Mouse (Mus musculus) kidney, adult 2 months (tissue): ENCODE measurements around the gene Pgam5. TPM values are rescaled to one million over a fixed set of nuclear protein-coding genes. Genes with fewer than 3 reads are reported as not detected.

ENCODE experiments used
- DNase-seq: peaks from one replicate; pipeline ENCODE4 v3.0.0; 2021
- H3K27ac ChIP-seq: fragments of 200-500 bp; 2 replicates; pipeline ENCODE4 v1.5.1; 2012; ENCODE audit warnings: low read depth, low read length, control low read depth, inconsistent platforms; ENCODE audit not compliant: insufficient read depth
- H3K27me3 ChIP-seq: fragments of 200-500 bp; replicated peaks from 2 replicates; pipeline ENCODE4 v1.6.1; 2012; ENCODE audit warnings: mild to moderate bottlenecking, moderate library complexity, low read length, inconsistent platforms; ENCODE audit not compliant: control insufficient read depth, insufficient read depth
- H3K36me3 ChIP-seq: fragments of 200-500 bp; 2 replicates; pipeline ENCODE4 v1.6.1; 2012; ENCODE audit warnings: mild to moderate bottlenecking, moderate library complexity, low read length, inconsistent platforms; ENCODE audit not compliant: control insufficient read depth, insufficient read depth
- H3K4me1 ChIP-seq: fragments of 200-500 bp; 2 replicates; pipeline ENCODE4 v1.6.1; 2011; ENCODE audit warnings: low read length; ENCODE audit not compliant: control insufficient read depth, insufficient read depth
- H3K4me3 ChIP-seq: fragments of 200-500 bp; 2 replicates; pipeline ENCODE4 v1.5.1; 2011; ENCODE audit warnings: mild to moderate bottlenecking, low read depth, low read length, control low read depth; ENCODE audit not compliant: insufficient read depth
- CTCF ChIP-seq: fragments of 200-500 bp; conservative IDR thresholded peaks from 2 replicates; pipeline ENCODE4 v1.5.1; 2011; ENCODE audit warnings: low read depth, mild to moderate bottlenecking, control low read depth, low read length, moderate library complexity, mixed read lengths; ENCODE audit not compliant: insufficient read depth, insufficient read length
- POLR2A ChIP-seq: fragments of 200-500 bp; IDR thresholded peaks from one replicate; pipeline ENCODE4 v1.6.1; 2011; ENCODE audit warnings: low read depth, low read length, control low read depth
- WGBS: fragments of 180-500 bp; shearing (Covaris S2); methylation state at CpG from one replicate; pipeline ENCODE4 v1.1.7; 2018; 5-methylcytosine and 5-hydroxymethylcytosine counted together
- polyA plus RNA-seq: library from polyadenylated mRNA; depleted of rRNA; stranded (reverse); fragments of >200 nt; gene quantifications from 2 replicates; pipeline ENCODE4 v1.2.3, GENCODE M21; 2012

The Pgam5 gene
- polyA plus RNA-seq, 1 experiment, result 18.1 TPM

- no peak for DNase-seq
- H3K27ac ChIP-seq, result no peak overlapping the region
- H3K4me1 ChIP-seq, result peaks cover 4% of the 10 kb centered on the region; the same call in 1 of the 2 replicates
- H3K36me3 ChIP-seq, result no peaks in the 10 kb centered on the region
- under 1% methylated on average over 31 of the region's 31 CpGs for WGBS
- H3K4me3 ChIP-seq, result peak overlapping the region; percentile 84
- TF ChIP-seq CTCF, result no peak
- TF ChIP-seq POLR2A, result no peak
- H3K27me3 ChIP-seq, result no peaks in the 10 kb centered on the region
Measured at GRCm38 (mm10) chr5:110286446-110287083, 16.9 kb upstream of the Pgam5 start.

DNA sequence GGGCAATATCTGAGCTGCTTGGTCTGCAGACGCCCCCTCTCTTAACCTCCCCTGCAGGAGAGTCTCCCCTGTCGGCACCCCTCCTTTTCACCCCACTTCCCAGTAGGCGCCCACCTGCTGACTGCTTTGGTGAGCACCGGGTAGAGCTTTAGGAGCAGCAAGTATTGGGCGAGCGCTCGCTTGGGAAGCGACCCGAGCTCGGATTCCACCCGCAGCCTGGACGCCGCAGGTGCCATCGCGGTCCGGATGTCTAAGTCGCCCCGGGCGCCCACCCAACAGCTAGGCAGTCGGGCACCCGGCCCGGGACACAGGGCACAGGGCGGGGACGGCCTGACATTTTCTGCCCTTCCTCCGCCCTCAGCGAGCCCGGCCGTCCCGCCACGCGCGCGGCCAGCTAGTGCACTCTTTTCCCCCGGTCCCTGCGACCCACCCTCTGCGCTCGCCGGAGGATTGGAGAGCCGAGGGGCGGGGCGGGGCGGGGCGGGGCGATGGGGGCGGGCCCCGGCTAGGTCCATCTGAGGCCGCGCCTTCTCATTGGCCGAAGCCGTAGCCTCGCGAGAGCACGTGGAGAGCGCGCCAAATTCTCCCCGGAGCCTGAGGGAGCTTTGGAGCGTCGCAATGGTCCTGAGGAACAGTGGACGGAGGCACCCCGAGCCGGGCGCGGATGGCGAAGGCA is 16.2 kb upstream of the Pgam5 start, which contains the start of the genes Pxmp2 and Pole:
Gene Pxmp2 (minus strand): TSS at position 417 of the 676 bp plus-strand sequence.
Gene Pole (plus strand): TSS at position 537 of the 676 bp plus-strand sequence.
- H3K4me3 ChIP-seq, result peak within 1 kb of the TSS; percentile 84
- TF ChIP-seq CTCF (no peak), POLR2A (no peak)
- H3K36me3 ChIP-seq, result no peaks in the 10 kb centered on the region
- peaks cover 4% of the 10 kb centered on the region; the same call in 1 of the 2 replicates for H3K4me1 ChIP-seq
- no peaks in the 10 kb centered on the region for H3K27me3 ChIP-seq
- peak; percentile 95 for DNase-seq
- H3K27ac ChIP-seq, result peak within 1 kb of the TSS; percentile 62
- under 1% methylated on average over 62 of the region's 64 CpGs for WGBS

DNA sequence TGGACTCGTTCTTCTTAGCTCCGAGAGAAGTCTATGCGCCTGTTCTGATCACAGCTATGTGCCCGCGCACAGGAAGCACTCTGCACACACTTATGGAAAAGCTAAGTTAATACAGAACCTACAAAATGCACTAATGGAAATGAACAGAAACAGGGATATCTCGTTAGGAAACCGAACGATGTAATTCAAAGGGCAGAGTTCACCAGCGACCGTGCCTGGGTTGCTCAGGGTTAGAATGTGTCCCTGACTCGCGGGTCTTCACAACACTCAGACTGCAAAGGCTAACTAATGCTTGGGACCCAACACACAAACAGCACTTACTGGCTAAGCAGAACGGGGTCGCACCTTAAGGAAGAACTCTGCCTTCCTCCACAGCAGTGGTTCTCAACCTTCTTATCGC is 15.4 kb upstream of the Pgam5 start:
- Histone ChIP-seq H3K4me1 (peaks cover 4% of the 10 kb centered on the region; the same call in 1 of the 2 replicates), H3K27ac (no peak overlapping the region), H3K4me3 (peak overlapping the region; percentile 80), H3K36me3 (no peaks in the 10 kb centered on the region), H3K27me3 (no peaks in the 10 kb centered on the region)
- no peak for TF ChIP-seq POLR2A
- TF ChIP-seq CTCF, result no peak
- peak; percentile 48 for DNase-seq
- 1% methylated on average over 15 of the region's 15 CpGs for WGBS

DNA sequence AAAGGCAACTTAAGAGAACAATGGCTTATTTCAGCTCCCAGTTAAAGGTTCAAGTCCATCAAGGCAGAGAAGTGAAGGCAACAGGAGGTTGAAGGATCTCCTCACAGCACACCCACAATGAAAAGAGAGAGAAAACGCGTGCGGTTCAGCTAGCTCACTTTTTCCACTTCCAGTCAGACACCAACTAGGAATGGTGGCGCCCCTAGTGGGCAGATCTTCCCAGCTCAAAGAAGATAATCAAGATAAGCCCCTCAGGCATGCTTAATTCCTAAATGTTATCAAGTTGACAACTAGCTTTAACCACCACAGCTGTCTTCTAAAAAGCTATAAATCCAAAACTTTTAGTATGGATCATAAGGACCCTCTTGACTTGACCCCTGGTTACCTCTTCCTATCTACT is 14.8 kb upstream of the Pgam5 start:
- Histone ChIP-seq H3K27ac (no peak overlapping the region), H3K4me3 (no peak overlapping the region), H3K27me3 (no peaks in the 10 kb centered on the region), H3K36me3 (no peaks in the 10 kb centered on the region), H3K4me1 (peaks cover 4% of the 10 kb centered on the region; the same call in 1 of the 2 replicates)
- WGBS, result 5% methylated on average over 4 of the region's 4 CpGs
- peak; percentile 64 for DNase-seq
- no peak for TF ChIP-seq POLR2A
- TF ChIP-seq CTCF, result peak; percentile 61

DNA sequence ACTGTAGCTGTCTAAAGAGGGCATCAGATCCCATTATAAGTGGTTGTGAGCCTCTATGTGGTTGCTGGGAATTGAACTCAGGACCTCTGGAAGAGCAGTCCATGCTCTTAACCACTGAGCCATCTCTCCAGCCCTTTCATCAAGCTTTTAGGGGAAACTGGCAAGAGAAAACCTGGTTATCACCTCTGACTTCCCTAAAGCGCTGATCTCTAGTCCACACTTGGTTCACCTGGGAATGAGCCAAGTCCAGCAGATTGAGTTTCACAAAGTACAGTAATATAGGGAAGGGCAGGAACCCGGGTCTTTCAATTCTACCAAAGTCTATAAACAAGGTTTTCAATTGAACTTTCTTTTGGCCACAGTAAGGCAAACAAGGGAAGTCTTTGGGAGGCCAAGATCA is 12.3 kb upstream of the Pgam5 start:
- H3K4me3 ChIP-seq, result no peak overlapping the region
- H3K27me3 ChIP-seq, result no peaks in the 10 kb centered on the region
- no peak for DNase-seq
- peaks cover 4% of the 10 kb centered on the region; the same call in 1 of the 2 replicates for H3K4me1 ChIP-seq
- no peaks in the 10 kb centered on the region for H3K36me3 ChIP-seq
- H3K27ac ChIP-seq, result no peak overlapping the region
- WGBS, result 74% methylated on average over 2 of the region's 2 CpGs
- TF ChIP-seq CTCF (no peak), POLR2A (no peak)

- no peak overlapping the region for H3K27ac ChIP-seq
- no peaks in the 10 kb centered on the region for H3K36me3 ChIP-seq
- H3K4me3 ChIP-seq, result no peak overlapping the region
- no peaks in the 10 kb centered on the region for H3K27me3 ChIP-seq
- no peak for DNase-seq
- no peak for TF ChIP-seq POLR2A
- no peak for TF ChIP-seq CTCF
- H3K4me1 ChIP-seq, result no peaks in the 10 kb centered on the region
- 87% methylated on average over 1 of the region's 1 CpGs for WGBS
Measured at GRCm38 (mm10) chr5:110276910-110277309, 7.2 kb upstream of the Pgam5 start.

- Histone ChIP-seq H3K4me1 (no peaks in the 10 kb centered on the region), H3K27ac (no peak overlapping the region), H3K27me3 (no peaks in the 10 kb centered on the region), H3K36me3 (no peaks in the 10 kb centered on the region), H3K4me3 (no peak overlapping the region)
- WGBS, result 85% methylated on average over 2 of the region's 2 CpGs
- no peak for TF ChIP-seq POLR2A
- TF ChIP-seq CTCF, result no peak
- no peak for DNase-seq
Measured at GRCm38 (mm10) chr5:110276391-110276790, 6.7 kb upstream of the Pgam5 start.
